Mouse (Mus musculus) testis, postnatal 14 days (tissue): Measurements from ENCODE around the gene Gm49320.
A peak's percentile ranks its signal among the peaks of the same experiment; 100 is the strongest.

Experiments used
- DNase-seq: peaks from one replicate; pipeline ENCODE4 v3.0.0; 2021; ENCODE audit warnings: low spot score

Gm49320 gene

GRCm38 (mm10) chr8:4238434-4239192 lies at the start of gene Gm49320, which contains the start of gene Map2k7:
Gene Gm49320 (plus strand): TSS chr8:4238865.
Gene Map2k7 (plus strand): TSS chr8:4238740.
- peak; percentile 100 for DNase-seq

GRCm38 (mm10) chr8:4189031-4189722 lies 49.5 kb upstream of the Gm49320 start:
- DNase-seq: no peak

GRCm38 (mm10) chr8:4192305-4192704 lies 46.4 kb upstream of the Gm49320 start:
- no peak for DNase-seq

GRCm38 (mm10) chr8:4192807-4193587 lies 45.7 kb upstream of the Gm49320 start:
- peak; percentile 75 for DNase-seq

- no peak for DNase-seq
Measured at GRCm38 (mm10) chr8:4193588-4193894, 45.1 kb upstream of the Gm49320 start.

- DNase-seq: no peak
Measured at GRCm38 (mm10) chr8:4201321-4201720, 37.3 kb upstream of the Gm49320 start.

GRCm38 (mm10) chr8:4205246-4206123 lies 33.2 kb upstream of the Gm49320 start:
- peak; percentile 82 for DNase-seq

- no peak for DNase-seq
Measured at GRCm38 (mm10) chr8:4206182-4207015, 32.3 kb upstream of the Gm49320 start.

GRCm38 (mm10) chr8:4207016-4207350 lies 31.7 kb upstream of the Gm49320 start:
- DNase-seq: no peak

- DNase-seq: no peak
Measured at GRCm38 (mm10) chr8:4211097-4211496, 27.6 kb upstream of the Gm49320 start.

GRCm38 (mm10) chr8:4212809-4213209 lies 25.9 kb upstream of the Gm49320 start:
- peak; percentile 23 for DNase-seq

GRCm38 (mm10) chr8:4213210-4214005 lies 25.3 kb upstream of the Gm49320 start:
- DNase-seq: peak; percentile 66

GRCm38 (mm10) chr8:4214006-4214980 lies 24.4 kb upstream of the Gm49320 start:
- DNase-seq: peak; percentile 46

GRCm38 (mm10) chr8:4216296-4216695 lies 22.4 kb upstream of the Gm49320 start:
- no peak for DNase-seq

- peak; percentile 18 for DNase-seq
Measured at GRCm38 (mm10) chr8:4216791-4217621, 21.7 kb upstream of the Gm49320 start, which contains the start of gene Prr36. Gene Prr36 (minus strand): TSS chr8:4217459.

GRCm38 (mm10) chr8:4219617-4220016 lies 19.0 kb upstream of the Gm49320 start:
- no peak for DNase-seq

- no peak for DNase-seq
Measured at GRCm38 (mm10) chr8:4222059-4222458, 16.6 kb upstream of the Gm49320 start.

GRCm38 (mm10) chr8:4226323-4226722 lies 12.3 kb upstream of the Gm49320 start:
- no peak for DNase-seq
